Mouse (Mus musculus): ENCODE data around the gene Tm2d3.

Gene Tm2d3

GRCm38 (mm10) chr7:65704818-65705242 is 13.9 kb downstream of the Tm2d3 start:
- DNase-seq (ENCODE audit: low read depth): peak; percentile 76

GRCm38 (mm10) chr7:65708506-65708905 is 17.5 kb downstream of the Tm2d3 start:
- DNase-seq (ENCODE audit: low read depth): no peak

- no peak for DNase-seq (ENCODE audit: low read depth)
Measured at GRCm38 (mm10) chr7:65710301-65710700, 19.3 kb downstream of the Tm2d3 start.

- DNase-seq (ENCODE audit: low read depth): peak; percentile 8
Measured at GRCm38 (mm10) chr7:65713782-65714181, 22.8 kb downstream of the Tm2d3 start.

- peak; percentile 84 for DNase-seq (ENCODE audit: low read depth)
Measured at GRCm38 (mm10) chr7:65714304-65714703, 23.3 kb downstream of the Tm2d3 start.

- no peak for DNase-seq (ENCODE audit: low read depth)
Measured at GRCm38 (mm10) chr7:65734024-65734423, 43.1 kb downstream of the Tm2d3 start.

- peak; percentile 26 for DNase-seq (ENCODE audit: low read depth)
Measured at GRCm38 (mm10) chr7:65735261-65735660, 44.3 kb downstream of the Tm2d3 start.

- peak; percentile 80 for DNase-seq (ENCODE audit: low read depth)
Measured at GRCm38 (mm10) chr7:65737286-65738040, 46.5 kb downstream of the Tm2d3 start.

- no peak for DNase-seq (ENCODE audit: low read depth)
Measured at GRCm38 (mm10) chr7:65742857-65743256, 51.9 kb downstream of the Tm2d3 start.

- no peak for DNase-seq (ENCODE audit: low read depth)
Measured at GRCm38 (mm10) chr7:65747990-65748955, 57.3 kb downstream of the Tm2d3 start.

Measured in 416B (cell line).